Mouse (Mus musculus) forebrain, embryonic 10.5 days (tissue): ENCODE results near the gene Atxn7l2. TPM values are rescaled to one million over a fixed set of nuclear protein-coding genes. Genes with fewer than 3 reads are reported as not detected.

Source experiments
- DNase-seq: peaks from one replicate; pipeline ENCODE4 v3.0.0-alpha.2; 2017; ENCODE audit warnings: low spot score; ENCODE audit errors: extremely low spot score
- H3K27ac ChIP-seq: fragments of 300-500 bp; sonication (generic); 2 replicates; pipeline ENCODE4 v1.5.1; 2016; ENCODE audit warnings: mild to moderate bottlenecking
- H3K27me3 ChIP-seq: fragments of 300-500 bp; sonication (generic); 2 replicates; pipeline ENCODE4 v1.6.1; 2016; ENCODE audit warnings: mild to moderate bottlenecking; ENCODE audit not compliant: poor library complexity, severe bottlenecking
- H3K36me3 ChIP-seq: fragments of 300-500 bp; sonication (generic); replicated peaks from 2 replicates; pipeline ENCODE4 v1.6.1; 2016; ENCODE audit warnings: mild to moderate bottlenecking, moderate library complexity
- H3K4me1 ChIP-seq: fragments of 300-500 bp; sonication (generic); 2 replicates; pipeline ENCODE4 v1.6.1; 2016
- H3K4me3 ChIP-seq: fragments of 300-500 bp; sonication (generic); 2 replicates; pipeline ENCODE4 v1.5.1; 2016; ENCODE audit warnings: mild to moderate bottlenecking, moderate library complexity
- H3K9me3 ChIP-seq: fragments of 300-500 bp; sonication (generic); 2 replicates; pipeline ENCODE4 v1.6.1; 2016; ENCODE audit warnings: mild to moderate bottlenecking, moderate library complexity
- WGBS: fragments of 180-500 bp; shearing (Covaris S2); methylation state at CpG from one replicate; pipeline ENCODE4 v1.1.7; 2016; 5-methylcytosine and 5-hydroxymethylcytosine counted together
- polyA plus RNA-seq: library from polyadenylated mRNA; unstranded; fragments of >200 nt; fragmentation: Nextera tagmentation; extraction: Ambion mirVana; gene quantifications from 2 replicates; pipeline ENCODE4 v1.2.1, GENCODE M21; 2016

Gene Atxn7l2
- polyA plus RNA-seq, 1 experiment from 2014 or later, result 20.2 TPM

GRCm38 (mm10) chr3:108185460-108186097 lies 25.2 kb downstream of the Atxn7l2 start:
- Histone ChIP-seq H3K4me1 (peaks cover 30% of the 10 kb centered on the region), H3K9me3 (no peaks in the 10 kb centered on the region), H3K36me3 (peaks cover 16% of the 10 kb centered on the region), H3K4me3 (peak overlapping the region; percentile 88), H3K27me3 (peaks cover 38% of the 10 kb centered on the region), H3K27ac (peak overlapping the region; percentile 57; the same call in 1 of the 2 replicates)
- WGBS, result 3% methylated on average over 16 of the region's 16 CpGs
- DNase-seq, result no peak

GRCm38 (mm10) chr3:108184742-108185141 lies 26.0 kb downstream of the Atxn7l2 start:
- H3K27me3 ChIP-seq, result peaks cover 38% of the 10 kb centered on the region
- no peaks in the 10 kb centered on the region for H3K9me3 ChIP-seq
- no peak overlapping the region for H3K4me3 ChIP-seq
- no peak overlapping the region for H3K27ac ChIP-seq
- WGBS, result 85% methylated on average over 3 of the region's 3 CpGs
- DNase-seq, result no peak
- peaks cover 11% of the 10 kb centered on the region for H3K36me3 ChIP-seq
- H3K4me1 ChIP-seq, result peaks cover 26% of the 10 kb centered on the region

GRCm38 (mm10) chr3:108180514-108180913 lies 30.2 kb downstream of the Atxn7l2 start:
- Histone ChIP-seq H3K4me1 (peaks cover 9% of the 10 kb centered on the region), H3K4me3 (no peak overlapping the region), H3K36me3 (no peaks in the 10 kb centered on the region), H3K9me3 (no peaks in the 10 kb centered on the region), H3K27ac (no peak overlapping the region), H3K27me3 (peaks cover 13% of the 10 kb centered on the region)
- DNase-seq, result no peak
- WGBS, result 46% methylated on average over 2 of the region's 2 CpGs

- Histone ChIP-seq H3K4me1 (peaks cover 21% of the 10 kb centered on the region), H3K9me3 (no peaks in the 10 kb centered on the region), H3K36me3 (no peaks in the 10 kb centered on the region), H3K27me3 (peaks cover 2% of the 10 kb centered on the region; the same call in 1 of the 2 replicates), H3K27ac (no peak overlapping the region), H3K4me3 (no peak overlapping the region)
- no peak for DNase-seq
- WGBS, result 86% methylated on average over 7 of the region's 7 CpGs
Observed at GRCm38 (mm10) chr3:108178756-108179715, 31.7 kb downstream of the Atxn7l2 start.

GRCm38 (mm10) chr3:108174672-108175531 lies 35.8 kb downstream of the Atxn7l2 start:
- Histone ChIP-seq H3K4me1 (peaks cover 22% of the 10 kb centered on the region), H3K9me3 (no peaks in the 10 kb centered on the region), H3K27ac (peak overlapping the region; percentile 82), H3K4me3 (peak overlapping the region; percentile 17), H3K36me3 (no peaks in the 10 kb centered on the region), H3K27me3 (peaks cover 14% of the 10 kb centered on the region; the same call in 1 of the 2 replicates)
- DNase-seq, result peak; percentile 32
- 27% methylated on average over 14 of the region's 14 CpGs for WGBS

- Histone ChIP-seq H3K27ac (peak overlapping the region; percentile 60), H3K36me3 (no peaks in the 10 kb centered on the region), H3K4me3 (no peak overlapping the region), H3K4me1 (peaks cover 53% of the 10 kb centered on the region), H3K9me3 (no peaks in the 10 kb centered on the region), H3K27me3 (peaks cover 48% of the 10 kb centered on the region)
- no peak for DNase-seq
- WGBS, result 38% methylated on average over 3 of the region's 3 CpGs
Observed at GRCm38 (mm10) chr3:108169199-108169598, 41.5 kb downstream of the Atxn7l2 start.

GRCm38 (mm10) chr3:108167499-108167898 lies 43.2 kb downstream of the Atxn7l2 start:
- peaks cover 50% of the 10 kb centered on the region for H3K4me1 ChIP-seq
- H3K4me3 ChIP-seq, result no peak overlapping the region; the same call in 1 of the 2 replicates
- peak overlapping the region; percentile 77 for H3K27ac ChIP-seq
- H3K27me3 ChIP-seq, result peaks cover 46% of the 10 kb centered on the region
- WGBS, result 48% methylated on average over 14 of the region's 14 CpGs
- H3K9me3 ChIP-seq, result no peaks in the 10 kb centered on the region
- peak; percentile 26 for DNase-seq
- H3K36me3 ChIP-seq, result no peaks in the 10 kb centered on the region

GRCm38 (mm10) chr3:108166486-108167211 lies 44.1 kb downstream of the Atxn7l2 start:
- WGBS, result 3% methylated on average over 10 of the region's 11 CpGs
- H3K9me3 ChIP-seq, result no peaks in the 10 kb centered on the region
- H3K27me3 ChIP-seq, result peaks cover 46% of the 10 kb centered on the region
- H3K36me3 ChIP-seq, result no peaks in the 10 kb centered on the region
- H3K27ac ChIP-seq, result peak overlapping the region; percentile 77
- peak; percentile 82 for DNase-seq
- H3K4me1 ChIP-seq, result peaks cover 50% of the 10 kb centered on the region
- peak overlapping the region; percentile 31 for H3K4me3 ChIP-seq

- Histone ChIP-seq H3K27me3 (peaks cover 46% of the 10 kb centered on the region), H3K4me1 (peaks cover 50% of the 10 kb centered on the region), H3K4me3 (peak overlapping the region; percentile 31), H3K36me3 (no peaks in the 10 kb centered on the region), H3K27ac (peak overlapping the region; percentile 77), H3K9me3 (no peaks in the 10 kb centered on the region)
- peak; percentile 26 for DNase-seq
- 18% methylated on average over 10 of the region's 10 CpGs for WGBS
Observed at GRCm38 (mm10) chr3:108165532-108166315, 45.0 kb downstream of the Atxn7l2 start.

GRCm38 (mm10) chr3:108164807-108165206 lies 45.9 kb downstream of the Atxn7l2 start:
- 22% methylated on average over 9 of the region's 9 CpGs for WGBS
- peak overlapping the region; percentile 31 for H3K4me3 ChIP-seq
- no peaks in the 10 kb centered on the region for H3K9me3 ChIP-seq
- no peaks in the 10 kb centered on the region for H3K36me3 ChIP-seq
- DNase-seq, result peak; percentile 85
- peaks cover 46% of the 10 kb centered on the region for H3K27me3 ChIP-seq
- peak overlapping the region; percentile 73 for H3K27ac ChIP-seq
- H3K4me1 ChIP-seq, result peaks cover 50% of the 10 kb centered on the region

GRCm38 (mm10) chr3:108164091-108164490 lies 46.6 kb downstream of the Atxn7l2 start:
- no peak overlapping the region for H3K27ac ChIP-seq
- no peaks in the 10 kb centered on the region for H3K36me3 ChIP-seq
- H3K27me3 ChIP-seq, result peaks cover 42% of the 10 kb centered on the region
- no peak overlapping the region for H3K4me3 ChIP-seq
- DNase-seq, result no peak
- peaks cover 51% of the 10 kb centered on the region for H3K4me1 ChIP-seq
- no peaks in the 10 kb centered on the region for H3K9me3 ChIP-seq
- 69% methylated on average over 5 of the region's 5 CpGs for WGBS
